Mouse (Mus musculus) CD4-positive, CD25-positive, alpha-beta regulatory T cell, adult 9 weeks (primary cell): ENCODE measurements around the gene Luc7l3. TPM values are rescaled to one million over a fixed set of nuclear protein-coding genes. Genes with fewer than 3 reads are reported as not detected.

ENCODE experiments used
- polyA plus RNA-seq: library from polyadenylated mRNA; unstranded; fragments of 100-300 nt; shearing (Covaris generic); gene quantifications from one replicate; pipeline ENCODE4 v1.2.1, GENCODE M21; 2017

The Luc7l3 gene
- 115 TPM for polyA plus RNA-seq

GRCm38 (mm10) chr11:94321931-94322400 lies at the start of gene Luc7l3:
Gene Luc7l3 (minus strand): TSS chr11:94321988.

GRCm38 (mm10) chr11:94327693-94328643 lies 6.2 kb upstream of the Luc7l3 start, which contains the start of gene Ankrd40:
Gene Ankrd40 (plus strand): TSS chr11:94328001.

GRCm38 (mm10) chr11:94281199-94282181 lies 40.3 kb downstream of the Luc7l3 start, which contains the start of gene Gm21885:
Gene Gm21885 (plus strand): TSS chr11:94281873.

GRCm38 (mm10) chr11:94245955-94246788 lies 75.6 kb downstream of the Luc7l3 start, which contains the start of gene Wfikkn2:
Gene Wfikkn2 (minus strand): TSS chr11:94246005.

Other genes starting within 250 kb of the Luc7l3 start
- gene Tob1, start 110.5 kb downstream of the Luc7l3 start, polyA plus RNA-seq, result 3.5 TPM
- 0.46 TPM for gene Wfikkn2, start 76.0 kb downstream of the Luc7l3 start, polyA plus RNA-seq
- gene Gm21885, start 40.1 kb downstream of the Luc7l3 start, polyA plus RNA-seq, result 1.2 TPM
- 6.3 TPM for gene Ankrd40, start 6.0 kb upstream of the Luc7l3 start, polyA plus RNA-seq
- gene Abcc3, start 71.0 kb upstream of the Luc7l3 start, polyA plus RNA-seq, result 4.0 TPM
- not detected for gene Cacna1g, start 152.2 kb upstream of the Luc7l3 start, polyA plus RNA-seq
- gene Spata20, start 164.2 kb upstream of the Luc7l3 start, polyA plus RNA-seq, result not detected
- not detected for gene Epn3, start 178.0 kb upstream of the Luc7l3 start, polyA plus RNA-seq
- gene Mycbpap, start 199.8 kb upstream of the Luc7l3 start, polyA plus RNA-seq, result 0.78 TPM
- gene Rsad1, start 227.3 kb upstream of the Luc7l3 start, polyA plus RNA-seq, result 3.1 TPM
- gene Chad, start 243.1 kb upstream of the Luc7l3 start, polyA plus RNA-seq, result not detected